Mouse (Mus musculus): ENCODE data around the gene Dusp10. TPM values are rescaled to one million over a fixed set of nuclear protein-coding genes. Genes with fewer than 3 reads are reported as not detected.

Gene Dusp10
- total and polyA plus RNA-seq, 2 experiments = 2.1 to 6.5 TPM

DNA sequence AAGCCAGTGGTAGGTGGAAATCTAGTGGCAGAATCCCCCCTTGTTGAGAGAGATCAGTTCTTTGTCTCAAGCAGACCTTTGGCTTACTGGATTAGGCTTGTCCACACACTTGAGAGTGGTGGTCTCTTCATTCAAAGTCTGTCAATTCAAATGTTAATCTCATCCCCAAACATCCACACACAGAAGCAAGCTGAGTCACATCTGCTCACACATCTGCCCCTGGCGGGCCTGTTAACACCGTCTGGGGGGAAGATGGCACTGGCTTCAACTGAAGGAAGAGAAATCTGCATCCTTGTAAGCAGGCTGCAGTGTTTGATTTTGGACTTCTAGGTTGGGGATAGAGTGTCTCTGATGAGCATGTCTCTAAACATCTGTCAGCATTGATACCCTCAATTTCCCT, 10.9 kb downstream of the Dusp10 start:
- Histone ChIP-seq H3K4me3 (ENCODE audit: insufficient read depth, low read depth, low read length) (no peak overlapping the region), H3K9ac (ENCODE audit: low read depth, low read length) (no peak overlapping the region), H3K4me1 (ENCODE audit: control insufficient read depth, insufficient read depth, low read length) (no peaks in the 10 kb centered on the region), H3K27ac (replicated peaks; ENCODE audit: insufficient read depth, low read depth, low read length) (no peak overlapping the region), H3K27me3 (ENCODE audit: control insufficient read depth, insufficient read depth, low read length) (no peaks in the 10 kb centered on the region), H3K79me2 (ENCODE audit: control insufficient read depth, insufficient read depth, low read length) (no peaks in the 10 kb centered on the region), H3K36me3 (ENCODE audit: control insufficient read depth, insufficient read depth, low read length) (no peaks in the 10 kb centered on the region)
- TF ChIP-seq CTCF (IDR thresholded peaks at IDR 0.05; ENCODE audit: low read depth, low read length) (no peak), POLR2A (IDR thresholded peaks at IDR 0.05; ENCODE audit: extremely low read depth, insufficient read depth, low read length) (no peak)
- no peak for DNase-seq (ENCODE audit: extremely low read depth, low read depth, low spot score)
- 83% methylated on average over 2 of the region's 2 CpGs for WGBS

DNA sequence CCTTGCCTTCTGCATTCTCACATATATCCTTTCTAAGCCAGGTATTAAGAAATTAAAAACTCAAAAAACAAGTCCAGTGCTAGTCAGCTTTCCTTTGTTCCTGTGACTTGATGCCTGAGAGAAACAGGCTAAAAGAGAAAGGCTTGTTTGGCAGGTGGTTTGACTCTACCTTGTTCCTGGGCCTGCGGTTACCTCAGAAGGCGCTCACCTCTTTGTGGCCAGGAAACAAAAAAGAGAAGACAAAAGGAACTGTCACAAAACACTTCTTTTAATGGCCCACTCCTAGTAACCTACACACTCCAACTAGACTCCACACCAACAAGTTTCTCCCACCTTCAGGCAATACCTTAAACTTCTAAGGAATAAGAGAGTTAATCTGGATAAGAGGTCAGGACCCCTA, 11.5 kb downstream of the Dusp10 start:
- H3K27ac ChIP-seq (replicated peaks; ENCODE audit: insufficient read depth, low read depth, low read length) = no peak overlapping the region
- no peak for TF ChIP-seq CTCF (IDR thresholded peaks at IDR 0.05; ENCODE audit: low read depth, low read length)
- TF ChIP-seq POLR2A (IDR thresholded peaks at IDR 0.05; ENCODE audit: extremely low read depth, insufficient read depth, low read length) = no peak
- WGBS = 91% methylated on average over 2 of the region's 2 CpGs

DNA sequence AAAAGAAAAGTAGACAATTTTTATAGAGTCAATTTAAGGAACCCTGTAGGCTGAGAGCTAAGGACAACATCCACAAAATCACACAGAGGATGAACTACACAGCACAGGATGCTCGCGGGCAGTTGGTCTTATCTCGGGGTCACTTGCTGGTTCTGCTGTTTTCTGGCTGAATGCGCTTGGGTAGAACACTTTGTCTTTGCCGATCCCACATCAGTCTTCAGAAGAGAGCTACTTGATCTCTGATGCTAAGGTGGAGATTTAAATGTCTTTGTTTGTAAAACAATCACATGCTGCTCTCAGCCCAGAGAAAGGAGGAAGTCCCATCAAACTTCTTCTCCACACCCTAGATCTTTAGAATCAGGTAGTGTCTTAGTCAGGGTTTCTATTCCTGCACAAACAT, 12.0 kb downstream of the Dusp10 start:
- Histone ChIP-seq H3K27me3 (ENCODE audit: control insufficient read depth, insufficient read depth, low read length) (no peaks in the 10 kb centered on the region), H3K9ac (ENCODE audit: low read depth, low read length) (no peak overlapping the region), H3K79me2 (ENCODE audit: control insufficient read depth, insufficient read depth, low read length) (no peaks in the 10 kb centered on the region), H3K36me3 (ENCODE audit: control insufficient read depth, insufficient read depth, low read length) (no peaks in the 10 kb centered on the region), H3K27ac (replicated peaks; ENCODE audit: insufficient read depth, low read depth, low read length) (no peak overlapping the region), H3K4me3 (ENCODE audit: insufficient read depth, low read depth, low read length) (no peak overlapping the region), H3K4me1 (ENCODE audit: control insufficient read depth, insufficient read depth, low read length) (no peaks in the 10 kb centered on the region)
- no peak for TF ChIP-seq CTCF (IDR thresholded peaks at IDR 0.05; ENCODE audit: low read depth, low read length)
- no peak for TF ChIP-seq POLR2A (IDR thresholded peaks at IDR 0.05; ENCODE audit: extremely low read depth, insufficient read depth, low read length)
- WGBS = 84% methylated on average over 5 of the region's 5 CpGs
- DNase-seq (ENCODE audit: extremely low read depth, low read depth, low spot score) = no peak

More for the DNA sequence above, 11.5 kb downstream of the Dusp10 start:
- Histone ChIP-seq H3K79me2 (ENCODE audit: control insufficient read depth, insufficient read depth, low read length) (no peaks in the 10 kb centered on the region), H3K4me3 (ENCODE audit: insufficient read depth, low read depth, low read length) (no peak overlapping the region), H3K36me3 (ENCODE audit: control insufficient read depth, insufficient read depth, low read length) (no peaks in the 10 kb centered on the region), H3K4me1 (ENCODE audit: control insufficient read depth, insufficient read depth, low read length) (no peaks in the 10 kb centered on the region), H3K27me3 (ENCODE audit: control insufficient read depth, insufficient read depth, low read length) (no peaks in the 10 kb centered on the region), H3K9ac (ENCODE audit: low read depth, low read length) (no peak overlapping the region)
- DNase-seq (ENCODE audit: extremely low read depth, low read depth, low spot score) = no peak

DNA sequence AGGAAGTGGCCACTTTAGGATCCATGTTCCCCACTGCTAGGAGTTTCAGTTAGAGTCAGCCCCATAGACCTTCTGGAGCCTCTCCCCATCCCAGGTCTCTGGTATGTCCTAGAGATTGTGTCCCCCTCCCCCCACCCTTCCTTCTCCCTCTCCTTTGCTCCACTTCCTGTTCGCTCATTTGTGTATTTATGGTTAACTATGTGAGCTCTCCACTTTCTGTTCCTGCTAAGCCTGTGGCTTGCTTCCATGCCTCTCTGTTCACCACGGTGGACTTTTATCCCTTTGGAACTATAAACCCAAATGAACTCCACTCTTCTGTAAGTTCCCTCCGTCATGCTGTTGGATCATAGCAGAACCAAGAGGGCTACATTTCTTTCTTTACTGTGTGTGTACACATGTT, 13.9 kb downstream of the Dusp10 start:
- Histone ChIP-seq H3K9ac (ENCODE audit: low read depth, low read length) (no peak overlapping the region), H3K4me1 (ENCODE audit: control insufficient read depth, insufficient read depth, low read length) (no peaks in the 10 kb centered on the region), H3K36me3 (ENCODE audit: control insufficient read depth, insufficient read depth, low read length) (no peaks in the 10 kb centered on the region), H3K79me2 (ENCODE audit: control insufficient read depth, insufficient read depth, low read length) (no peaks in the 10 kb centered on the region), H3K4me3 (ENCODE audit: insufficient read depth, low read depth, low read length) (no peak overlapping the region), H3K27me3 (ENCODE audit: control insufficient read depth, insufficient read depth, low read length) (no peaks in the 10 kb centered on the region), H3K27ac (replicated peaks; ENCODE audit: insufficient read depth, low read depth, low read length) (no peak overlapping the region)
- peak; percentile 29 for DNase-seq (ENCODE audit: extremely low read depth, low read depth, low spot score)
- no peak for TF ChIP-seq POLR2A (IDR thresholded peaks at IDR 0.05; ENCODE audit: extremely low read depth, insufficient read depth, low read length)
- 66% methylated on average over 3 of the region's 3 CpGs for WGBS

DNA sequence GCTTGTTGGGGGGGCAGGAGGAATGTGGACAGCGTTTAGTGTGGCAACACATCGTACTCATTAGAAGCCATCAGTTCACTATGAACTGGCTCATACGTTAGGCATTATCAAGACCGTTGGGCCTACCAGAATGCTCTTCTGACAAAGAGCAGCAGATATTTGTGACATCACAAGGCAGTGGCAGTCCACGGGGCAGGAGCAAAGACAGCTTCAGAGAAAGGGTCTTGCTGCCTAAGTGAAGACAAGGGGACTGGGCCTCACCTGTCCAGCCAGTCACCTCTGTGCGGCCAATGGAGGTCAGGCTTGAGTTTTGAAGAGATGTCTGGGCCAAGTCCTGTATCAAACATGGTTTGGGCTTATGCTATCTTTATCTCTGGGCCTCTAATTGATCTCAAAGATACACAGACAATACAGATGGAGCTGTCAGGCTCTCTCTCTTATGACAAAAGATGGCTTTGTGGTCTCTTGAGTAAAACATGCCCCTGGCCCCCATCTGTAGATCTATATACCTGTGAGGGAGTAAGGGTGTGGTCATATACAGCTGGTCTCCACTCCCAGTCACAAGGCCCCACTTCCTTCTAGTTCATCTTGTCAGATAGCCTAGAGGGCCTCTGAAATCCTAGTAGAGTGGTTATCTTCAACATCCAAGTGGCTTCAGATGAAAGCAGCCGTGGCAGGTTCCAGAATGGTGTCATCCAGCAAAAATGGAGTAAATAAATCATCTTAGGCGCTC, 17.1 kb downstream of the Dusp10 start:
- Histone ChIP-seq H3K27ac (replicated peaks; ENCODE audit: insufficient read depth, low read depth, low read length) (no peak overlapping the region), H3K36me3 (ENCODE audit: control insufficient read depth, insufficient read depth, low read length) (no peaks in the 10 kb centered on the region), H3K79me2 (ENCODE audit: control insufficient read depth, insufficient read depth, low read length) (0 out of 2 replicates have a peak, but pooled peaks cover 4% of the 10 kb centered on the region), H3K9ac (ENCODE audit: low read depth, low read length) (no peak overlapping the region), H3K27me3 (ENCODE audit: control insufficient read depth, insufficient read depth, low read length) (no peaks in the 10 kb centered on the region), H3K4me1 (ENCODE audit: control insufficient read depth, insufficient read depth, low read length) (peaks cover 6% of the 10 kb centered on the region; the same call in 1 of the 2 replicates), H3K4me3 (ENCODE audit: insufficient read depth, low read depth, low read length) (no peak overlapping the region)
- TF ChIP-seq CTCF (IDR thresholded peaks at IDR 0.05; ENCODE audit: low read depth, low read length) (no peak), POLR2A (IDR thresholded peaks at IDR 0.05; ENCODE audit: extremely low read depth, insufficient read depth, low read length) (no peak)
- 97% methylated on average over 8 of the region's 8 CpGs for WGBS
- DNase-seq (ENCODE audit: extremely low read depth, low read depth, low spot score) = no peak

DNA sequence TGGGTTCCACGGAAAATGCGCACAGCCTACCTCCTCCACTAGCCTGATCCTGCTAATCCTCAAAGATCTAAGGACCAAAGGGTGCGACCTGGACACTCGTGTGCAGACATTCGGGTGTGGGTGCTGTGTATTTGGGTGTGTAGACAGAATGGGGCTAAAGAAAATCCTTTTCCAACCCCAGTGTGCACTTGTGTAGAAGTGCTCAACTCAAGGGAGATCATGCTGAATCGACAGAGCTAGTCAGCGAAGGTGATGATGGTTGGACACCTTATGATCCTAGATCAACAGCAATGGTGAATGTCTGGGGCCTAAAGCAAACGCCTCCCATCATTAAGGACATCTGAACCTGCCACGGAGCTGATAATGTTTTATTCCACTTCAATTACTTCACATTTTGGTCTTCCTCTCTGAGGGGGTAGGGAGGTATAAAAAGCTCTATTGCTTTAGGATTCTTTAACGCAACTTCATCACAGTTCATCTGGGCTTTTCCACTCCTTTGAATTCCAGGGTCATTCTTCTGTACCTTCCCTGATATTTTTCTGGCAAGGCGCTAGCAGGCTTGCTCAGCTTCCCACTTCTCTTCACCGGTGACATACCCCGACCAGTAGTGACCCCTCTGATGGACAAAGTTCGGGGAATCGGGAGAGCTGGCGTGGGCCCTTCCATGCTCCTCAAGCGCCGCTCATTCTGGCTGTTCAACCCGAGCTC, 19.7 kb downstream of the Dusp10 start:
- WGBS = 41% methylated on average over 19 of the region's 19 CpGs
- Histone ChIP-seq H3K27me3 (ENCODE audit: control insufficient read depth, insufficient read depth, low read length) (no peaks in the 10 kb centered on the region), H3K79me2 (ENCODE audit: control insufficient read depth, insufficient read depth, low read length) (peaks cover 21% of the 10 kb centered on the region; the same call in 1 of the 2 replicates), H3K9ac (ENCODE audit: low read depth, low read length) (peak overlapping the region; percentile 96), H3K4me1 (ENCODE audit: control insufficient read depth, insufficient read depth, low read length) (peaks cover 6% of the 10 kb centered on the region; the same call in 1 of the 2 replicates), H3K4me3 (ENCODE audit: insufficient read depth, low read depth, low read length) (peak overlapping the region; percentile 91), H3K27ac (replicated peaks; ENCODE audit: insufficient read depth, low read depth, low read length) (peak overlapping the region; percentile 97), H3K36me3 (ENCODE audit: control insufficient read depth, insufficient read depth, low read length) (no peaks in the 10 kb centered on the region)
- TF ChIP-seq CTCF (IDR thresholded peaks at IDR 0.05; ENCODE audit: low read depth, low read length) = no peak
- no peak for TF ChIP-seq POLR2A (IDR thresholded peaks at IDR 0.05; ENCODE audit: extremely low read depth, insufficient read depth, low read length)
- DNase-seq (ENCODE audit: extremely low read depth, low read depth, low spot score) = no peak
